Mouse (Mus musculus): ENCODE measurements at regions not wholly inside any gene's neighbourhood (a gene's known extent, or its start where the extent isn't known, plus 50 kb on each side); places are given as distances from the start of the nearest gene placed in this dataset.

- TF ChIP-seq EP300 (IDR thresholded peaks at IDR 0.05; ENCODE audit: insufficient read depth, low read depth, low read length) (no peak), POLR2A (IDR thresholded peaks at IDR 0.05; ENCODE audit: insufficient read depth, low read length) (no peak), CTCF (IDR thresholded peaks at IDR 0.05; ENCODE audit: low read depth, low read length) (no peak)
- H3K27ac ChIP-seq (ENCODE audit: insufficient read depth, low read length) = no peak overlapping the region
Measured at GRCm38 (mm10) chr13:26594313-26594712, 175.7 kb downstream of the Hdgfl1 start.

DNA sequence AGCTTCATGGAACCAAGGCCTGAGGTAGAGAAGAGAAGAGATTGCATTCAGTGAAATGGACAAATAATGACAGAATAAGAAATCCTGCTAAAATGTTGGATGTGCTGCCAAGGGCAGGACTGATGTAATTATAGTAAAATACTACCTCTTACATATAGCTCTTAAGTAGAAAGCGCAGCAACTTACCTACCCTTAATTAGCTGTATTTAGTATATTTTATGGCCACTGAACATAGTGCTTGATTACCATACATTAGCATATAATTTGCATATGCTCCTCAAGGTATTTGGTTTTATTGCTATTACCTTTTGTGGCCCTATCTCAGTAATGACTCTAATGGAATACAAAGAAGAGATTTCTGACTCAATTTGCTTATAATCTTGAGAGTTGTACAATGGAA lies 176.2 kb downstream of the Hdgfl1 start:
- TF ChIP-seq EP300 (IDR thresholded peaks at IDR 0.05; ENCODE audit: insufficient read depth, low read depth, low read length) (no peak), POLR2A (IDR thresholded peaks at IDR 0.05; ENCODE audit: insufficient read depth, low read length) (no peak), CTCF (IDR thresholded peaks at IDR 0.05; ENCODE audit: low read depth, low read length) (no peak)
- H3K9ac ChIP-seq (ENCODE audit: low read depth, poor library complexity, severe bottlenecking) = no peak overlapping the region
- H3K9me3 ChIP-seq (replicated peaks; ENCODE audit: control insufficient read depth, insufficient read depth, low read length, poor library complexity, severe bottlenecking) = no peaks in the 10 kb centered on the region
- H3K4me1 ChIP-seq (ENCODE audit: control insufficient read depth, insufficient read depth, low read length) = no peaks in the 10 kb centered on the region
- no peaks in the 10 kb centered on the region for H3K27me3 ChIP-seq (ENCODE audit: control insufficient read depth, insufficient read depth, low read length, poor library complexity, severe bottlenecking)
- H3K4me3 ChIP-seq (ENCODE audit: low read depth, low read length) = no peak overlapping the region
- no peak overlapping the region for H3K27ac ChIP-seq (ENCODE audit: insufficient read depth, low read length)
- no peaks in the 10 kb centered on the region for H3K36me3 ChIP-seq (ENCODE audit: control insufficient read depth, insufficient read depth, low read length, poor library complexity, severe bottlenecking)

More at GRCm38 (mm10) chr13:26594313-26594712, 175.7 kb downstream of the Hdgfl1 start:
- no peak overlapping the region for H3K9ac ChIP-seq (ENCODE audit: low read depth, poor library complexity, severe bottlenecking)
- no peaks in the 10 kb centered on the region for H3K27me3 ChIP-seq (ENCODE audit: control insufficient read depth, insufficient read depth, low read length, poor library complexity, severe bottlenecking)
- no peaks in the 10 kb centered on the region for H3K9me3 ChIP-seq (replicated peaks; ENCODE audit: control insufficient read depth, insufficient read depth, low read length, poor library complexity, severe bottlenecking)
- no peak overlapping the region for H3K4me3 ChIP-seq (ENCODE audit: low read depth, low read length)
- H3K36me3 ChIP-seq (ENCODE audit: control insufficient read depth, insufficient read depth, low read length, poor library complexity, severe bottlenecking) = no peaks in the 10 kb centered on the region
- H3K4me1 ChIP-seq (ENCODE audit: control insufficient read depth, insufficient read depth, low read length) = no peaks in the 10 kb centered on the region

DNA sequence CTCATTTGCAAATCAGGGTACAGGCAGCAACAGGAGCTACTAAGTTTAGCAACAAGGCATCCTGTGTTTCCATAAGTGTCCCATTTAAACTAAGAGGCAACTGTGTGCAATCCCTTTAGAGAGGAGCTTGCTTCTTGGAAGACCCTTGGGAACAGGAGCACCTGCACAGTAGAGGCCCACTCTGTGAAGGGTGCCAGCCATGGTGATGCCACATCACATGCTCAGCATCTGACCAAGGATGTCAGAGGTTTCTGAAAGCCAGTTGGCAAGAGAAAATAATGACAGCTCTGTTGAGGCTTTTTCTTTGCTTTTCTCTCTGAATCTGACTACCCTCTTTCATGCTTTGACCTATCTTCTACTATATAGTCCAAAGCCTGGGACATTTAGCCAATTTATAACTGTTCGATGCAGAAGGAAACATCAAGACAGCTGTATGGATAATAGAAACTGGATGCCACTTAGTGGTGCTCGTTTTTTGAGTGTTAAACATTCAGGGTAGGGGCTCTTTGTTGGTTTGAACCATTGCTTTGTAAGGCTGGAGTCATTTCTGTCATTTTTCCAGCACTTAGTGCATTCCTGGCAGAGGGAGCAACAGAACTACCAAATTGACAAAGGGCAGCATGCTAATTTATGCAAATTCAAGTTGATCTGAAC lies 193.9 kb downstream of the Hdgfl1 start:
- Histone ChIP-seq H3K36me3 (ENCODE audit: control insufficient read depth, insufficient read depth, low read length, poor library complexity, severe bottlenecking) (no peaks in the 10 kb centered on the region), H3K27ac (ENCODE audit: insufficient read depth, low read length) (no peak overlapping the region), H3K27me3 (ENCODE audit: control insufficient read depth, insufficient read depth, low read length, poor library complexity, severe bottlenecking) (no peaks in the 10 kb centered on the region), H3K9me3 (replicated peaks; ENCODE audit: control insufficient read depth, insufficient read depth, low read length, poor library complexity, severe bottlenecking) (no peaks in the 10 kb centered on the region), H3K4me1 (ENCODE audit: control insufficient read depth, insufficient read depth, low read length) (no peaks in the 10 kb centered on the region), H3K9ac (ENCODE audit: low read depth, poor library complexity, severe bottlenecking) (no peak overlapping the region), H3K4me3 (ENCODE audit: low read depth, low read length) (no peak overlapping the region)
- TF ChIP-seq POLR2A (IDR thresholded peaks at IDR 0.05; ENCODE audit: insufficient read depth, low read length) (no peak), CTCF (IDR thresholded peaks at IDR 0.05; ENCODE audit: low read depth, low read length) (no peak), EP300 (IDR thresholded peaks at IDR 0.05; ENCODE audit: insufficient read depth, low read depth, low read length) (no peak)

- Histone ChIP-seq H3K27me3 (ENCODE audit: control insufficient read depth, insufficient read depth, low read length, poor library complexity, severe bottlenecking) (no peaks in the 10 kb centered on the region), H3K36me3 (ENCODE audit: control insufficient read depth, insufficient read depth, low read length, poor library complexity, severe bottlenecking) (no peaks in the 10 kb centered on the region), H3K4me1 (ENCODE audit: control insufficient read depth, insufficient read depth, low read length) (no peaks in the 10 kb centered on the region), H3K9ac (ENCODE audit: low read depth, poor library complexity, severe bottlenecking) (no peak overlapping the region), H3K9me3 (replicated peaks; ENCODE audit: control insufficient read depth, insufficient read depth, low read length, poor library complexity, severe bottlenecking) (no peaks in the 10 kb centered on the region), H3K27ac (ENCODE audit: insufficient read depth, low read length) (no peak overlapping the region), H3K4me3 (ENCODE audit: low read depth, low read length) (no peak overlapping the region)
- TF ChIP-seq POLR2A (IDR thresholded peaks at IDR 0.05; ENCODE audit: insufficient read depth, low read length) = no peak
- TF ChIP-seq CTCF (IDR thresholded peaks at IDR 0.05; ENCODE audit: low read depth, low read length) = no peak
- no peak for TF ChIP-seq EP300 (IDR thresholded peaks at IDR 0.05; ENCODE audit: insufficient read depth, low read depth, low read length)
Measured at GRCm38 (mm10) chr13:26569422-26569821, 200.5 kb downstream of the Hdgfl1 start.

DNA sequence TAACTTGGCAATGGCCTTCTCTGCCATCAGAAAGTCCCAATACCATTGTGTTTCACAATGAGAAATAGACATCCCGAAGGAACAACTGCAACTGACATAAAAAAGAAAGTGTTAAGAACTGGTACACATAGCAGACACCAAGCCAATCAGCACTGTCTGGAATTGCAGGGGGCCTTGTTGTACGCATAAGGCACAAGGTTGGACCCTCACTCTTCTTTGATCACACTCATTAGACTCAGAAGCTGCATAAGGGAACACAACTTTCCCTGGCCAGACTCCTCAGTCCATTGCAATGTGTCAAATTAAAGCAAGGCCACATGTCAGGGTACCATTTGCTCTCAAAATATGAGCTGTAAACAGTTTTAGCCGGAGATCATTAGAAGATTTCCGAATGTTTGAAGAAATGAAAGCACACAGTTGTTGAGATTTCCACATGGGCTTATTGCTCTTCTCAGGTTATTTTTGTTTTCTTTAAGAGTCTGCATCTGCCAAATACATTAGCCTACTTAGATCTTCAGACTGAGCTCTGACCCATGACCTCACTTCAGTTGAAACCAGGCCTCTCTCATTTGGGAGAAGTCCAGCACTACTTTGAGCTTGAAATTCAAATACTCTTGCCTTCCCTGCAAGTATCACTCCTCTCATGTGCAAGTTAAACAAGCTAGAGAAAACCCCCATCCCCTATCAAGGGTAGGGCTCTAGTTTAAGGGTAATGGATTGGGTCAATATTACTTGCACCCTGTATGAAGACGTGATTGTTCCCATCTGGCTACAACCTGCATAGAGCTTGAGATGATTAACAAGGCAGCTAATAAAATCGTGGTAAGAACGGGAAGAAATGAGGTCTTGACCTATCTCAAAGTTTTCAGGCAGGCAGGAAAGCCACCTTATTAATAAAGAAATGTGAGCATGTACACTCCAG lies 204.8 kb downstream of the Hdgfl1 start:
- H3K4me3 ChIP-seq (ENCODE audit: low read depth, low read length) = no peak overlapping the region
- no peak overlapping the region for H3K9ac ChIP-seq (ENCODE audit: low read depth, poor library complexity, severe bottlenecking)
- H3K4me1 ChIP-seq (ENCODE audit: control insufficient read depth, insufficient read depth, low read length) = no peaks in the 10 kb centered on the region
- no peaks in the 10 kb centered on the region for H3K27me3 ChIP-seq (ENCODE audit: control insufficient read depth, insufficient read depth, low read length, poor library complexity, severe bottlenecking)
- TF ChIP-seq POLR2A (IDR thresholded peaks at IDR 0.05; ENCODE audit: insufficient read depth, low read length) (no peak), CTCF (IDR thresholded peaks at IDR 0.05; ENCODE audit: low read depth, low read length) (no peak), EP300 (IDR thresholded peaks at IDR 0.05; ENCODE audit: insufficient read depth, low read depth, low read length) (no peak)
- no peak overlapping the region for H3K27ac ChIP-seq (ENCODE audit: insufficient read depth, low read length)
- H3K9me3 ChIP-seq (replicated peaks; ENCODE audit: control insufficient read depth, insufficient read depth, low read length, poor library complexity, severe bottlenecking) = no peaks in the 10 kb centered on the region
- H3K36me3 ChIP-seq (ENCODE audit: control insufficient read depth, insufficient read depth, low read length, poor library complexity, severe bottlenecking) = no peaks in the 10 kb centered on the region

- TF ChIP-seq CTCF (IDR thresholded peaks at IDR 0.05; ENCODE audit: low read depth, low read length) = no peak
- no peak for TF ChIP-seq POLR2A (IDR thresholded peaks at IDR 0.05; ENCODE audit: insufficient read depth, low read length)
- TF ChIP-seq EP300 (IDR thresholded peaks at IDR 0.05; ENCODE audit: insufficient read depth, low read depth, low read length) = no peak
- Histone ChIP-seq H3K27me3 (ENCODE audit: control insufficient read depth, insufficient read depth, low read length, poor library complexity, severe bottlenecking) (no peaks in the 10 kb centered on the region), H3K4me3 (ENCODE audit: low read depth, low read length) (no peak overlapping the region), H3K27ac (ENCODE audit: insufficient read depth, low read length) (no peak overlapping the region), H3K4me1 (ENCODE audit: control insufficient read depth, insufficient read depth, low read length) (no peaks in the 10 kb centered on the region), H3K9me3 (replicated peaks; ENCODE audit: control insufficient read depth, insufficient read depth, low read length, poor library complexity, severe bottlenecking) (no peaks in the 10 kb centered on the region), H3K36me3 (ENCODE audit: control insufficient read depth, insufficient read depth, low read length, poor library complexity, severe bottlenecking) (no peaks in the 10 kb centered on the region), H3K9ac (ENCODE audit: low read depth, poor library complexity, severe bottlenecking) (no peak overlapping the region)
Measured at GRCm38 (mm10) chr13:26558366-26558765, 211.6 kb downstream of the Hdgfl1 start.

Measured in ES-Bruce4 (cell line).